Mouse (Mus musculus) stomach, embryonic 15.5 days (tissue): ENCODE measurements around the gene Shisa5. TPM values are rescaled to one million over a fixed set of nuclear protein-coding genes. Genes with fewer than 3 reads are reported as not detected.

Experiments
- polyA plus RNA-seq: library from polyadenylated mRNA; unstranded; fragments of >200 nt; fragmentation: Nextera tagmentation; extraction: Ambion mirVana; gene quantifications from 2 replicates; pipeline ENCODE4 v1.2.1, GENCODE M21; 2015

The Shisa5 gene
- polyA plus RNA-seq, 1 experiment from 2014 or later: 104 TPM

Other genes starting within 250 kb of the Shisa5 start
- gene Nckipsd, start 230.2 kb upstream of the Shisa5 start, polyA plus RNA-seq: 10.5 and 13.0 TPM in 2 replicates
- gene Celsr3, start 212.2 kb upstream of the Shisa5 start, polyA plus RNA-seq: 0.94 and 1.2 TPM in 2 replicates
- gene Slc26a6, start 185.3 kb upstream of the Shisa5 start, polyA plus RNA-seq: 12.8 and 18.5 TPM in 2 replicates
- gene Tmem89, start 123.9 kb upstream of the Shisa5 start, polyA plus RNA-seq: not detected in 2 replicates
- 499 and 511 TPM in 2 replicates for gene Uqcrc1, start 101.9 kb upstream of the Shisa5 start, polyA plus RNA-seq
- 5.9 and 6.6 TPM in 2 replicates for gene Col7a1, start 85.0 kb upstream of the Shisa5 start, polyA plus RNA-seq
- gene Ucn2, start 52.6 kb upstream of the Shisa5 start, polyA plus RNA-seq: 0.12 and 0.19 TPM in 2 replicates
- 9.6 and 10.2 TPM in 2 replicates for gene Pfkfb4, start 46.8 kb upstream of the Shisa5 start, polyA plus RNA-seq
- gene Trex1, start 21.2 kb downstream of the Shisa5 start, polyA plus RNA-seq: 12.7 and 14.4 TPM in 2 replicates
- 24.7 and 26.1 TPM in 2 replicates for gene Atrip, start 35.6 kb downstream of the Shisa5 start, polyA plus RNA-seq
- gene Ccdc51, start 43.9 kb downstream of the Shisa5 start, polyA plus RNA-seq: 14.7 and 16.3 TPM in 2 replicates
- 586 and 587 TPM in 2 replicates for gene Tma7, start 44.0 kb downstream of the Shisa5 start, polyA plus RNA-seq
- 12.8 and 13.3 TPM in 2 replicates for gene Plxnb1, start 56.8 kb downstream of the Shisa5 start, polyA plus RNA-seq
- gene Fbxw21, start 123.5 kb downstream of the Shisa5 start, polyA plus RNA-seq: not detected in 2 replicates
- gene Fbxw13, start 157.4 kb downstream of the Shisa5 start, polyA plus RNA-seq: 0.10 TPM in 1 of 2 replicates, not detected in the other
- gene Fbxw20, start 196.2 kb downstream of the Shisa5 start, polyA plus RNA-seq: not detected in 2 replicates
- not detected in 2 replicates for gene Fbxw14, start 249.1 kb downstream of the Shisa5 start, polyA plus RNA-seq